Comparison of ENCODE assay signal across 8 mouse cellular contexts in genomic region chr16:7099506-7100300, GRCm38 (mm10).
DNase-seq lines count a peak whose midpoint lies in the region; ATAC-seq lines count a peak whose summit lies in the region.

No protein-coding gene starts in this region.

- H3K4me2 ChIP-seq in heart, embryonic 13.5 days = peak overlapping the region; percentile 22

- H3K4me1 ChIP-seq in heart, embryonic 13.5 days = peaks cover 73% of the 10 kb centered on the region

- WGBS in heart, embryonic 13.5 days = 9% methylated on average over 11 of the region's 11 CpGs

- no peaks in the 10 kb centered on the region for H3K9me3 ChIP-seq in heart, embryonic 13.5 days

- no peak for DNase-seq in cerebellum, postnatal 4 days (ENCODE audit: low spot score in 2 of 2)
- DNase-seq in cerebellum, postnatal 25 days = peak; percentile 88 to 91
- DNase-seq in layer of hippocampus, postnatal 36 days = peak; percentile 62 to 67
- peak; percentile 88 for DNase-seq in right cerebral cortex, adult 18-20 months

- ATAC-seq in cerebellum, adult (ENCODE audit: insufficient number of reproducible peaks, low FRiP score, low TSS enrichment) = peak; percentile 76; the same call in 1 of the 2 replicates
- ATAC-seq in heart, embryonic 13.5 days (ENCODE audit: extremely low read depth, insufficient number of reproducible peaks, low FRiP score, low TSS enrichment) = peak; percentile 74
- no peak for ATAC-seq in megakaryocyte-erythroid progenitor cell, adult 5-6 weeks (replicated peaks; ENCODE audit: low FRiP score, low TSS enrichment, poor library complexity, severe bottlenecking)
- ATAC-seq in erythroblast, adult 5-6 weeks (replicated peaks; ENCODE audit: low FRiP score, poor library complexity, severe bottlenecking) = no peak

- H3K9ac ChIP-seq in heart, embryonic 13.5 days = no peak overlapping the region

- H3K4me3 ChIP-seq in heart, embryonic 13.5 days = no peak overlapping the region

- H3K36me3 ChIP-seq in heart, embryonic 13.5 days = no peaks in the 10 kb centered on the region

- peak overlapping the region; percentile 73 for H3K27ac ChIP-seq in heart, embryonic 13.5 days (replicated peaks)

- no peaks in the 10 kb centered on the region for H3K27me3 ChIP-seq in heart, embryonic 13.5 days (replicated peaks)

Comparison
In these comparisons a context has a peak if more than half of its experiments do, and no peak if none do; other contexts are left out.
1. DNase-seq: peak in cerebellum, postnatal 25 days (2 of 2), layer of hippocampus, postnatal 36 days (2 of 2) and right cerebral cortex, adult 18-20 months (single experiment); none in cerebellum, postnatal 4 days (0 of 2).
2. ATAC-seq: peak in cerebellum, adult (single experiment) and heart, embryonic 13.5 days (single experiment); none in megakaryocyte-erythroid progenitor cell, adult 5-6 weeks (single experiment) and erythroblast, adult 5-6 weeks (single experiment).